Mouse (Mus musculus) midbrain, embryonic 13.5 days (tissue): ENCODE results near the gene Zfp511. TPM values are rescaled to one million over a fixed set of nuclear protein-coding genes. Genes with fewer than 3 reads are reported as not detected.
A peak's percentile ranks its signal among the peaks of the same experiment; 100 is the strongest.

Source experiments
- ATAC-seq: fragments of 200-750 bp; cut with Nextera tagmentation; 2 replicates; pipeline ENCODE4 v1.8.0; 2017; ENCODE audit warnings: mild to moderate bottlenecking, moderate TSS enrichment, moderate library complexity
- H3K27ac ChIP-seq: fragments of 300-500 bp; sonication (generic); 2 replicates; pipeline ENCODE4 v1.5.1; 2015; ENCODE audit warnings: inconsistent platforms, mild to moderate bottlenecking, moderate library complexity
- H3K27me3 ChIP-seq: fragments of 300-500 bp; sonication (generic); 2 replicates; pipeline ENCODE4 v1.6.1; 2015; ENCODE audit warnings: mild to moderate bottlenecking, inconsistent platforms
- H3K36me3 ChIP-seq: fragments of 300-500 bp; sonication (generic); 2 replicates; pipeline ENCODE4 v1.6.1; 2015; ENCODE audit warnings: mild to moderate bottlenecking, inconsistent platforms
- H3K4me1 ChIP-seq: fragments of 300-500 bp; sonication (generic); replicated peaks from 2 replicates; pipeline ENCODE4 v1.6.1; 2015; ENCODE audit warnings: inconsistent platforms
- H3K4me2 ChIP-seq: fragments of 300-500 bp; sonication (generic); replicated peaks from 2 replicates; pipeline ENCODE4 v1.6.1; 2015; ENCODE audit warnings: moderate library complexity, mild to moderate bottlenecking, inconsistent platforms
- H3K4me3 ChIP-seq: fragments of 300-500 bp; sonication (generic); replicated peaks from 2 replicates; pipeline ENCODE4 v1.5.1; 2015; ENCODE audit warnings: mild to moderate bottlenecking, inconsistent platforms
- H3K9ac ChIP-seq: fragments of 300-500 bp; sonication (generic); replicated peaks from 2 replicates; pipeline ENCODE4 v1.6.1; 2015; ENCODE audit warnings: mild to moderate bottlenecking, inconsistent platforms
- H3K9me3 ChIP-seq: fragments of 300-500 bp; sonication (generic); 2 replicates; pipeline ENCODE4 v1.6.1; 2016; ENCODE audit warnings: mild to moderate bottlenecking, inconsistent platforms
- WGBS: fragments of 180-500 bp; shearing (Covaris S2); methylation state at CpG from one replicate; pipeline ENCODE4 v1.1.7; 2015; 5-methylcytosine and 5-hydroxymethylcytosine counted together
- microRNA-seq: library from miRNA; unstranded; fragments of <30 nt; microRNA quantifications from one replicate; pipeline ENCODE4, GENCODE M21; 2016
- polyA plus RNA-seq: library from polyadenylated mRNA; unstranded; fragments of >200 nt; fragmentation: Nextera tagmentation; extraction: Ambion mirVana; gene quantifications from 2 replicates; pipeline ENCODE4 v1.2.1, GENCODE M21; 2015

Gene Zfp511
- polyA plus RNA-seq, 1 experiment from 2014 or later: 50.7 TPM

GRCm38 (mm10) chr7:140078711-140079110 is 42.5 kb downstream of the Zfp511 start:
- ATAC-seq: no peak
- Histone ChIP-seq H3K9me3 (no peaks in the 10 kb centered on the region), H3K4me3 (no peak overlapping the region), H3K9ac (no peak overlapping the region), H3K4me1 (peaks cover 38% of the 10 kb centered on the region), H3K36me3 (0 out of 2 replicates have a peak, but pooled peaks cover 2% of the 10 kb centered on the region), H3K27ac (no peak overlapping the region), H3K27me3 (peaks cover 52% of the 10 kb centered on the region), H3K4me2 (0 out of 2 replicates have a peak overlapping the region, but pooled peaks have one; percentile 76)
- WGBS: 6% methylated on average over 5 of the region's 5 CpGs

DNA sequence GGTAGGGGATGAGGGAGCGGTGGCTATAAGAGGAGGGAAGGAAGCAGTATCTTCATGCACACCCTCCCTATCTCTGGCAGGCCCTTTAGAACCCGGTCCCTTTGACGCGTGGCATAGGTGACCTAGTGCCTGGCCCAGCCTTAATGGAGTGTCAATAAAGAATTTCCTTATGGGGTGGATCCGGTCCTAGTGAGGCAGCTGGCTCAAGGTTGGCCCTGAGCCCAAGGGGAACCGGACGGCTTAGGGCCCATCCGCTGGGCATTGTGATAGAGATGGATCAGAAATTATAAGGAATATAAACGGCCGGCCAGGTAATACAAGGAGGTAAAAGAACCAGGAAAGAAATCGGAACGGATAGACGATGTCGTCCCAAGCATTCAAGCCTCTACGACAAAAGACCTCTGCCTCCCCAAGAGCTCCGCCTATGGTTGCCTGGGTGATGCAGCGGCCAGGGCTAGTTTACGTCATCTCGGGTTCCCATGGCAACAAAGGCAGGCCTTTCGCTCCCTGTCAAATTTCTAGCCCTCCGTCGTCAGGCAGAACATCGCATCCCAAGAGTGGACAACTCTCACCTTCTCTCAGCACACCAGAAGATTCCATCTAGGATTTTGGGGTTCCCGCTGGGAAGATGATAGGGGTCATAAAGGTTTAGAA is 44.4 kb downstream of the Zfp511 start:
- peak overlapping the region; percentile 50 for H3K4me3 ChIP-seq
- peak overlapping the region; percentile 76 for H3K9ac ChIP-seq
- peaks cover 38% of the 10 kb centered on the region for H3K4me1 ChIP-seq
- WGBS: 2% methylated on average over 24 of the region's 24 CpGs
- no peaks in the 10 kb centered on the region for H3K36me3 ChIP-seq
- H3K4me2 ChIP-seq: peak overlapping the region; percentile 76
- H3K27ac ChIP-seq: peak overlapping the region; percentile 94
- H3K27me3 ChIP-seq: peaks cover 47% of the 10 kb centered on the region
- H3K9me3 ChIP-seq: no peaks in the 10 kb centered on the region
- ATAC-seq: peak; percentile 77

- no peaks in the 10 kb centered on the region for H3K36me3 ChIP-seq
- H3K27ac ChIP-seq: peak overlapping the region; percentile 94
- H3K27me3 ChIP-seq: peaks cover 39% of the 10 kb centered on the region
- ATAC-seq: peak; percentile 44
- H3K4me3 ChIP-seq: peak overlapping the region; percentile 50
- no peaks in the 10 kb centered on the region for H3K9me3 ChIP-seq
- H3K4me2 ChIP-seq: peak overlapping the region; percentile 76
- H3K9ac ChIP-seq: peak overlapping the region; percentile 69
- WGBS: 9% methylated on average over 20 of the region's 20 CpGs
- H3K4me1 ChIP-seq: peaks cover 38% of the 10 kb centered on the region
Measured at GRCm38 (mm10) chr7:140081408-140082241, 45.4 kb downstream of the Zfp511 start.

DNA sequence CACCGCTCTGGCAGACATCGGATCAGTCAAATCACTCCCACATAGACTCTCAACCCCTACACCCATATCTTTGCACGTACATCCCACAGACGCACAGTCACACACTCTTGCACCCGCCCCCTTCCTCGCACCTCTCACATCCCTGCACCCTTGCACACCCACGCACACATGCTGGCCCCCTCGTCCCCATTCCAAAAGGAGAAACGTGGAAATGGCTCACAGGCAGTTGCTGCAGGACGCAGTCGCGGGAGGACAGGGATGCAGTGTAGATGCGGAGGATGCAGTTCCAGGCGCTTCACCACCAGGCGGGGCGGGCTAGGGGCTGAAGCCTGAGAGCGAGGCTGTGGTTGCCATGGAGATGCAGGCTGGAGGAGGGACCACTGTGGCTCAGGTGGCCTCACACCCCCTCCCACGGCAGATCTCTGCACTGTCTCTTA is 46.1 kb downstream of the Zfp511 start, which contains the start of gene Caly:
TSS of gene Caly (minus strand) at position 307 of the 437 bp plus-strand sequence.
- H3K27ac ChIP-seq: peak within 1 kb of the TSS; percentile 94
- ATAC-seq: peak; percentile 83
- peak within 1 kb of the TSS; percentile 50 for H3K4me3 ChIP-seq
- no peaks in the 10 kb centered on the region for H3K9me3 ChIP-seq
- peak within 1 kb of the TSS; percentile 76 for H3K4me2 ChIP-seq
- H3K4me1 ChIP-seq: peaks cover 38% of the 10 kb centered on the region
- H3K9ac ChIP-seq: peak within 1 kb of the TSS; percentile 69
- peaks cover 38% of the 10 kb centered on the region for H3K27me3 ChIP-seq
- H3K36me3 ChIP-seq: no peaks in the 10 kb centered on the region
- 6% methylated on average over 18 of the region's 18 CpGs for WGBS

Small RNA genes within 50 kb of the gene (microRNA-seq; reads per million reads assigned to microRNA genes)
- gene Mir7062: 0.82 reads per million

Other genes starting within 250 kb of the Zfp511 start
- 33.4 and 38.8 TPM in 2 replicates for gene Adgra1, start 202.2 kb upstream of the Zfp511 start, polyA plus RNA-seq
- gene Kndc1, start 141.7 kb upstream of the Zfp511 start, polyA plus RNA-seq: 6.0 and 7.2 TPM in 2 replicates
- not detected in 2 replicates for gene Utf1, start 92.6 kb upstream of the Zfp511 start, polyA plus RNA-seq
- gene 6430531B16Rik, start 57.6 kb upstream of the Zfp511 start, polyA plus RNA-seq: 0.75 and 0.96 TPM in 2 replicates
- 3.8 and 4.0 TPM in 2 replicates for gene Adam8, start 43.8 kb upstream of the Zfp511 start, polyA plus RNA-seq
- gene Tubgcp2, start 278 bp downstream of the Zfp511 start, polyA plus RNA-seq: 61.1 and 62.9 TPM in 2 replicates
- 3.6 and 4.4 TPM in 2 replicates for gene Msx3, start 12.7 kb downstream of the Zfp511 start, polyA plus RNA-seq
- 88.6 and 92.6 TPM in 2 replicates for gene Caly, start 46.2 kb downstream of the Zfp511 start, polyA plus RNA-seq
- 0.46 TPM in 1 of 2 replicates, not detected in the other for gene Prap1, start 57.0 kb downstream of the Zfp511 start, polyA plus RNA-seq
- gene Fuom, start 66.0 kb downstream of the Zfp511 start, polyA plus RNA-seq: 19.9 and 20.1 TPM in 2 replicates
- gene Paox, start 79.4 kb downstream of the Zfp511 start, polyA plus RNA-seq: 7.2 and 7.6 TPM in 2 replicates
- 132 and 133 TPM in 2 replicates for gene Echs1, start 80.1 kb downstream of the Zfp511 start, polyA plus RNA-seq
- 29.2 and 32.8 TPM in 2 replicates for gene Mtg1, start 101.2 kb downstream of the Zfp511 start, polyA plus RNA-seq
- 7.8 and 8.1 TPM in 2 replicates for gene Sprn, start 118.5 kb downstream of the Zfp511 start, polyA plus RNA-seq
- gene Olfr522, start 128.4 kb downstream of the Zfp511 start, polyA plus RNA-seq: not detected in 2 replicates
- gene Olfr523, start 136.8 kb downstream of the Zfp511 start, polyA plus RNA-seq: not detected in 2 replicates
- not detected in 2 replicates for gene Olfr524, start 169.6 kb downstream of the Zfp511 start, polyA plus RNA-seq
- 0.05 TPM in 1 of 2 replicates, not detected in the other for gene Cd163l1, start 181.9 kb downstream of the Zfp511 start, polyA plus RNA-seq
- gene 5830411N06Rik, start 210.9 kb downstream of the Zfp511 start, polyA plus RNA-seq: not detected in 2 replicates